Mouse (Mus musculus) myocyte (in vitro differentiated cells): ENCODE data around the gene Lce1g.

Experiments used
- E2F4 ChIP-seq: IDR thresholded peaks from one replicate; pipeline ENCODE4 v1.6.1; 2011; ENCODE audit warnings: mild to moderate bottlenecking, control low read depth, moderate library complexity; ENCODE audit not compliant: insufficient read depth
- MAX ChIP-seq: IDR thresholded peaks from one replicate; pipeline ENCODE4 v1.6.1; 2011; ENCODE audit warnings: low read depth, mild to moderate bottlenecking, control low read depth
- POLR2A ChIP-seq: IDR thresholded peaks from one replicate; pipeline ENCODE4 v1.6.1; 2011; ENCODE audit warnings: low read depth, mild to moderate bottlenecking, control low read depth, moderate library complexity; ENCODE audit not compliant: insufficient read length
- SRF ChIP-seq: IDR thresholded peaks from one replicate; pipeline ENCODE4 v1.6.1; 2011; ENCODE audit warnings: low read depth; ENCODE audit not compliant: control insufficient read depth, insufficient read length
- USF1 ChIP-seq: IDR thresholded peaks from one replicate; pipeline ENCODE4 v1.6.1; 2011; ENCODE audit warnings: low read depth, mild to moderate bottlenecking, control low read depth, moderate library complexity

- TF ChIP-seq POLR2A (no peak), E2F4 (no peak), SRF (no peak), MAX (no peak), USF1 (no peak)
These were observed 37.0 kb downstream of the Lce1g start for GRCm38 (mm10) chr3:92715122-92715521.
